Mouse (Mus musculus) heart, adult 2 months (tissue): Measurements from ENCODE around the gene Tox4. TPM values are rescaled to one million over a fixed set of nuclear protein-coding genes. Genes with fewer than 3 reads are reported as not detected.

Source experiments
- DNase-seq, 2 experiments: peaks; one replicate each; pipeline ENCODE4 v3.0.0; 2021
- H3K27ac ChIP-seq: fragments of 200-600 bp; 2 replicates; pipeline ENCODE4 v1.8.1; 2022
- H3K27me3 ChIP-seq: fragments of 200-500 bp; 2 replicates; pipeline ENCODE4 v1.6.1; 2012; ENCODE audit warnings: mild to moderate bottlenecking, low read length, inconsistent platforms, mixed read lengths; ENCODE audit not compliant: control insufficient read depth, insufficient read depth
- H3K36me3 ChIP-seq: fragments of 200-500 bp; 2 replicates; pipeline ENCODE4 v1.6.1; 2012; ENCODE audit warnings: low read length, inconsistent platforms; ENCODE audit not compliant: control insufficient read depth, insufficient read depth
- H3K4me1 ChIP-seq: fragments of 200-500 bp; 2 replicates; pipeline ENCODE4 v1.6.1; 2011; ENCODE audit warnings: low read length; ENCODE audit not compliant: control insufficient read depth, insufficient read depth
- H3K4me3 ChIP-seq: fragments of 200-600 bp; 2 replicates; pipeline ENCODE4 v1.8.1; 2022
- H3K79me2 ChIP-seq: fragments of 200-500 bp; replicated peaks from 2 replicates; pipeline ENCODE4 v1.6.1; 2012; ENCODE audit warnings: mild to moderate bottlenecking, inconsistent platforms, low read length, moderate library complexity, mixed read lengths; ENCODE audit not compliant: control insufficient read depth, insufficient read depth
- H3K9ac ChIP-seq: fragments of 200-500 bp; 2 replicates; pipeline ENCODE4 v1.6.1; 2012; ENCODE audit warnings: low read depth, mild to moderate bottlenecking, control low read depth, inconsistent platforms, low read length, mixed read lengths
- CTCF ChIP-seq: fragments of 200-600 bp; IDR thresholded peaks from 2 replicates; pipeline ENCODE4 v1.8.1; 2022; ENCODE audit warnings: antibody characterized with exemption, mild to moderate bottlenecking, moderate library complexity
- EP300 ChIP-seq: fragments of 200-500 bp; IDR thresholded peaks from 2 replicates; pipeline ENCODE4 v1.6.1; 2011; ENCODE audit warnings: low read depth, low read length, control low read depth; ENCODE audit not compliant: insufficient read depth
- POLR2A ChIP-seq: fragments of 200-500 bp; IDR thresholded peaks from 2 replicates; pipeline ENCODE4 v1.6.1; 2011; ENCODE audit warnings: mild to moderate bottlenecking, low read depth, low read length, control low read depth; ENCODE audit not compliant: insufficient read depth
- WGBS: fragments of 180-500 bp; shearing (Covaris S2); methylation state at CpG from one replicate; pipeline ENCODE4 v1.1.7; 2018; 5-methylcytosine and 5-hydroxymethylcytosine counted together
- intact Hi-C: fragments of 180-260 bp; cut with DNase I; formaldehyde crosslinking; loops from one replicate; pipeline ENCODE4 v1.15.1; 2025
- polyA plus RNA-seq: library from polyadenylated mRNA; depleted of rRNA; stranded (reverse); fragments of >200 nt; gene quantifications from 2 replicates; pipeline ENCODE4 v1.2.3, GENCODE M21; 2012; rRNA removed
- total RNA-seq, 2 experiments: library from RNA; stranded (reverse); gene quantifications; 2 replicates each; pipeline ENCODE4 v1.2.3; 2021

Gene Tox4
- total and polyA plus RNA-seq, 3 experiments, result 23.3 to 37.5 (median 32.8) TPM

DNA sequence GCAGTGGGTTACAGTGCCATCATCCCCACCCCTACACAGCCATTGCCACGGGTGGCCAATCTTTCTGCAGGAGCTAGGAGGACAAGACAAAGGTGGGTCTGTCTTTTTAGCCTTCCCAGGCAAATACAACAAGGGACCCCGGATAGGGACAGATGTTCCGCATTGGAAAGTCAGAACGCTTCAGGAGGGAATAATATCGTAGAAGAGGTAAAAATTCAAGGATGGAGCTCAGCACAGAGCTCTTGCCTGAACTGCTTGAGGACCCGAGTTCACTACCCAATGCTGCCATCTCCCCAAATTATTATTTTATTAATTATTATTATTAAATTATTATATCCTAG, 60.5 kb downstream of the Tox4 start:
- no peak overlapping the region for H3K4me3 ChIP-seq
- intact Hi-C loops, result loop anchor here (2.0 to 5.0 kb wide), 3 partner anchors 45 to 215 kb away; no protein-coding TSS in a partner anchor
- H3K36me3 ChIP-seq, result no peaks in the 10 kb centered on the region
- no peak overlapping the region for H3K9ac ChIP-seq
- TF ChIP-seq POLR2A, result no peak
- TF ChIP-seq CTCF, result no peak
- TF ChIP-seq EP300, result no peak
- H3K79me2 ChIP-seq, result no peaks in the 10 kb centered on the region
- WGBS, result 72% methylated on average over 6 of the region's 6 CpGs
- H3K27me3 ChIP-seq, result no peaks in the 10 kb centered on the region
- DNase-seq, result no peak
- no peaks in the 10 kb centered on the region for H3K4me1 ChIP-seq
- H3K27ac ChIP-seq, result no peak overlapping the region

Other genes starting within 250 kb of the Tox4 start
- not detected for gene Olfr221, start 236.7 kb upstream of the Tox4 start, total RNA-seq
- not detected in 2 replicates for gene Olfr221, start 236.7 kb upstream of the Tox4 start, polyA plus RNA-seq
- 100 to 1,000 TPM; 137 to 147 TPM for gene Hnrnpc, start 175.1 kb upstream of the Tox4 start, total RNA-seq
- 70.7 and 140 TPM in 2 replicates for gene Hnrnpc, start 175.1 kb upstream of the Tox4 start, polyA plus RNA-seq
- under 1 TPM; 0.16 to 0.23 TPM for gene Rpgrip1, start 168.4 kb upstream of the Tox4 start, total RNA-seq
- gene Rpgrip1, start 168.4 kb upstream of the Tox4 start, polyA plus RNA-seq, result 0.59 and 0.98 TPM in 2 replicates
- gene Supt16, start 81.7 kb upstream of the Tox4 start, total RNA-seq, result 10 to 100 TPM; 23.9 to 24.7 TPM
- gene Supt16, start 81.7 kb upstream of the Tox4 start, polyA plus RNA-seq, result 5.3 and 8.8 TPM in 2 replicates
- gene Chd8, start 21.4 kb upstream of the Tox4 start, total RNA-seq, result 10 to 100 TPM; 36.7 to 45.2 TPM
- gene Chd8, start 21.4 kb upstream of the Tox4 start, polyA plus RNA-seq, result 14.3 and 21.0 TPM in 2 replicates
- 1 to 10 TPM; 4.8 to 5.2 TPM for gene Rab2b, start 399 bp downstream of the Tox4 start, total RNA-seq
- 6.9 and 10.1 TPM in 2 replicates for gene Rab2b, start 399 bp downstream of the Tox4 start, polyA plus RNA-seq
- gene Mettl3, start 26.0 kb downstream of the Tox4 start, total RNA-seq, result 10 to 100 TPM; 17.8 to 20.4 TPM
- 15.7 and 19.4 TPM in 2 replicates for gene Mettl3, start 26.0 kb downstream of the Tox4 start, polyA plus RNA-seq
- 1 to 10 TPM in 1 of 2 experiments, under 1 TPM in 1; 0.98 to 2.0 TPM for gene Sall2, start 49.6 kb downstream of the Tox4 start, total RNA-seq
- gene Sall2, start 49.6 kb downstream of the Tox4 start, polyA plus RNA-seq, result 1.6 and 2.3 TPM in 2 replicates
- gene Olfr1513, start 77.3 kb downstream of the Tox4 start, total RNA-seq, result not detected
- not detected in 2 replicates for gene Olfr1513, start 77.3 kb downstream of the Tox4 start, polyA plus RNA-seq
- gene Olfr1512, start 100.0 kb downstream of the Tox4 start, total RNA-seq, result not detected
- gene Olfr1512, start 100.0 kb downstream of the Tox4 start, polyA plus RNA-seq, result not detected in 2 replicates
- not detected for gene Olfr1511, start 118.2 kb downstream of the Tox4 start, total RNA-seq
- not detected in 2 replicates for gene Olfr1511, start 118.2 kb downstream of the Tox4 start, polyA plus RNA-seq
- not detected for gene Olfr1510, start 135.2 kb downstream of the Tox4 start, total RNA-seq
- gene Olfr1510, start 135.2 kb downstream of the Tox4 start, polyA plus RNA-seq, result not detected in 2 replicates
- not detected for gene Olfr1509, start 163.8 kb downstream of the Tox4 start, total RNA-seq
- gene Olfr1509, start 163.8 kb downstream of the Tox4 start, polyA plus RNA-seq, result not detected in 2 replicates
- not detected for gene Olfr1508, start 188.3 kb downstream of the Tox4 start, total RNA-seq
- gene Olfr1508, start 188.3 kb downstream of the Tox4 start, polyA plus RNA-seq, result not detected in 2 replicates
- not detected for gene Olfr1507, start 216.6 kb downstream of the Tox4 start, total RNA-seq
- not detected in 2 replicates for gene Olfr1507, start 216.6 kb downstream of the Tox4 start, polyA plus RNA-seq